9 mouse cellular contexts compared by ENCODE assay signal in genomic region chr12:16533331-16533828, GRCm38 (mm10).
DNase-seq lines count a peak whose midpoint lies in the region; ATAC-seq and TF ChIP-seq lines count a peak whose summit lies in the region.
"Had no signal": no experiment of that assay in that cellular context is flagged by ENCODE, and none has a peak within 500 bp of the region (broad histone marks: within the 10 kb centered on the region; RNA-seq: fewer than 3 reads in every experiment).

No protein-coding gene starts in this region.

- peaks cover 11% of the 10 kb centered on the region for H3K36me3 ChIP-seq in forebrain, embryonic 13.5 days (ENCODE audit: poor library complexity, severe bottlenecking)
- 0 out of 2 replicates have a peak, but pooled peaks cover 3% of the 10 kb centered on the region for H3K36me3 ChIP-seq in lung, embryonic 15.5 days
- H3K36me3 ChIP-seq in thymus, adult 2 months (ENCODE audit: control insufficient read depth, insufficient read depth, low read length): no peaks in the 10 kb centered on the region

- peak; percentile 15 to 23 for DNase-seq in CD8-positive naive resting alpha-beta T cell, adult 2 months (ENCODE audit: low read depth in 2 of 2, low spot score in 2 of 2)
- DNase-seq in heart, postnatal 14 days: peak; percentile 85 to 92
- peak; percentile 89 for DNase-seq in layer of hippocampus, adult 11-12 months (ENCODE audit: low spot score)
- DNase-seq in ovary, postnatal 10 days (ENCODE audit: low spot score): peak; percentile 52
- DNase-seq in thymus, adult 2 months: peak; percentile 35

- no peaks in the 10 kb centered on the region for H3K9me3 ChIP-seq in forebrain, embryonic 13.5 days (replicated peaks)
- no peaks in the 10 kb centered on the region for H3K9me3 ChIP-seq in lung, embryonic 15.5 days

- WGBS in forebrain, embryonic 13.5 days: 13% methylated on average over 4 of the region's 4 CpGs
- 25% methylated on average over 4 of the region's 4 CpGs for WGBS in lung, embryonic 15.5 days
- 36% methylated on average over 4 of the region's 4 CpGs for WGBS in thymus, adult 2 months

- intact Hi-C loops in heart, postnatal 14 days (cut with DNase I): loop anchor here (1.0 to 2.0 kb wide), 3 partner anchors 717 to 997 kb away; partner anchors contain the start of gene Trib2

- no peak for TF ChIP-seq POLR2A in thymus, adult 2 months (IDR thresholded peaks at IDR 0.05; ENCODE audit: control insufficient read depth, extremely low read depth, insufficient read depth, low read length, poor library complexity)

- H3K4me3 ChIP-seq in brown adipose tissue, adult 24 weeks (ENCODE audit: insufficient read depth, low read depth, low read length): no peak overlapping the region
- no peak overlapping the region for H3K4me3 ChIP-seq in forebrain, embryonic 13.5 days
- no peak overlapping the region for H3K4me3 ChIP-seq in lung, embryonic 15.5 days
- H3K4me3 ChIP-seq in thymus, adult 2 months (ENCODE audit: control insufficient read depth, insufficient read depth, low read length): no peak overlapping the region
- H3K4me3 ChIP-seq: erythroblast, embryonic 14.5 days had no signal

- no peak overlapping the region for H3K4me2 ChIP-seq in forebrain, embryonic 13.5 days
- H3K4me2 ChIP-seq in lung, embryonic 15.5 days: no peak overlapping the region

- no peaks in the 10 kb centered on the region for H3K27me3 ChIP-seq in forebrain, embryonic 13.5 days
- H3K27me3 ChIP-seq in lung, embryonic 15.5 days: no peaks in the 10 kb centered on the region
- no peaks in the 10 kb centered on the region for H3K27me3 ChIP-seq in thymus, adult 2 months (ENCODE audit: control insufficient read depth, insufficient read depth, low read length)

- H3K27ac ChIP-seq in brown adipose tissue, adult 24 weeks (replicated peaks; ENCODE audit: low read depth, low read length): peak overlapping the region; percentile 60
- H3K27ac ChIP-seq in forebrain, embryonic 13.5 days: no peak overlapping the region
- no peak overlapping the region for H3K27ac ChIP-seq in lung, embryonic 15.5 days
- H3K27ac ChIP-seq in thymus, adult 2 months (ENCODE audit: control insufficient read depth, insufficient read depth, low read length): no peak overlapping the region

- no peak overlapping the region for H3K9ac ChIP-seq in forebrain, embryonic 13.5 days
- H3K9ac ChIP-seq in lung, embryonic 15.5 days: no peak overlapping the region

- TF ChIP-seq CTCF in thymus, adult 2 months (IDR thresholded peaks at IDR 0.05; ENCODE audit: borderline replicate concordance, control insufficient read depth, extremely low read depth, insufficient read depth, low read length, poor library complexity): no peak

- no peaks in the 10 kb centered on the region for H3K4me1 ChIP-seq in brown adipose tissue, adult 24 weeks (ENCODE audit: control insufficient read depth, insufficient read depth, insufficient read length, low read length)
- peaks cover 12% of the 10 kb centered on the region for H3K4me1 ChIP-seq in forebrain, embryonic 13.5 days
- 0 out of 2 replicates have a peak, but pooled peaks cover 7% of the 10 kb centered on the region for H3K4me1 ChIP-seq in lung, embryonic 15.5 days
- H3K4me1 ChIP-seq in thymus, adult 2 months (replicated peaks; ENCODE audit: control insufficient read depth, insufficient read depth, low read length): peaks cover 15% of the 10 kb centered on the region

- ATAC-seq in forebrain, embryonic 13.5 days: peak; percentile 81
- ATAC-seq in lung, embryonic 15.5 days (ENCODE audit: borderline replicate concordance, extremely low read depth, low FRiP score, low TSS enrichment): peak; percentile 46; the same call in 1 of the 2 replicates

Comparison
In these comparisons a context has a peak if more than half of its experiments do, and no peak if none do; other contexts are left out.
1. DNase-seq: peak in every context shown above with its lines; median percentile 89 in layer of hippocampus, adult 11-12 months; 88 in heart, postnatal 14 days; 52 in ovary, postnatal 10 days; 35 in thymus, adult 2 months; 19 in CD8-positive naive resting alpha-beta T cell, adult 2 months.